Mouse (Mus musculus) E14TG2a.4 (cell line): ENCODE data around the gene Uqcc1.

ENCODE experiments used
- CTCF ChIP-seq: conservative IDR thresholded peaks from 2 replicates; pipeline ENCODE4 v1.5.1; 2014; ENCODE audit warnings: low read length
- POU5F1 ChIP-seq: IDR thresholded peaks from 2 replicates; pipeline ENCODE4 v1.6.1; 2014; ENCODE audit warnings: low read length, borderline replicate concordance

DNA sequence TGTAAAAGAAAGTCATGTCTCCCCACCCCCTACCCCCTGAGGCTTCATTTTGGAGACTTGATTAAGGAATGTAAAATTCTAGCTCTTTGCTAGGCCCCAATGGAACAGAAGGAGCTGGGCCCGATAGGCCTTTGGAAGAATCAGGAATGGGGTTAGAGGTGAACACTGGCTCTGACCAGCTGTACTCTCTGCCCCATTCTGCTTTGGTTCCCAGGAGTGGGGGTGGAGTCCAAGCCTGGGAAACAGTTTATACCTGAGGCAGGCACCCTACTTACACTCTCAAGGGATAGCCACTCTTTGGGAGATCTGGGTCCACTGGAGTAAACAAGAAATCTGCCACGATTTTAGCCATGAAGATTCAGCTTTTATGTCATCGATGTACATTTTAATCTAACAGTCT, 10.6 kb upstream of the Uqcc1 start, which contains the start of gene Gm15557:
- TF ChIP-seq POU5F1 (no peak), CTCF (no peak)
